Mouse (Mus musculus): ENCODE measurements at regions not wholly inside any gene's neighbourhood (a gene's known extent, or its start where the extent isn't known, plus 50 kb on each side); places are given as distances from the start of the nearest gene placed in this dataset.

DNA sequence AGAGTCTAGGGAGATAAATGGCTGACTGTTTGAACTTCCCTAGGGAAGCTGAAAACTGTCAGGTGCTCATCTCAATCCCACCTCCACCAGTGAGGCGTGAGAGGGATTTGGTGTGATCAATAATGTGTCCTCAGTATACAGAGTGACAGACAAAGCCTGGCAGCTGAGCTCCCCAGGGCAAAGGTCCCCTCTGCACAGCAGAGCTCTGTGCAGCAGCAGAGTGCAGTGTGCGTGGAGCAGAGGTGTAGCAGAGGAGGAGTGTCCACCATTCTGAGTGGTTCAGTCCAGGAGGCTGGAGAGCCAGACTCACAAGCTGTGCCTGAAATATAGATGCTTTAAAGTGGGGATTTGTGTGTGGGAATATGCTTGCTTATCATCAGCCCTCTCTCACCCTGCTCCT lies 112.8 kb upstream of the Etl4 start:
- no peak for ATAC-seq (replicated peaks; ENCODE audit: insufficient number of reproducible peaks, low FRiP score, low TSS enrichment, poor library complexity, severe bottlenecking)

All from monocyte, adult 5-6 weeks (primary cell).